Mouse (Mus musculus) kidney, adult 18-20 months (tissue): ENCODE results near the gene Ttc30a1.

Source experiments
- DNase-seq: peaks from one replicate; pipeline ENCODE4 v3.0.0; 2021

Ttc30a1 gene

GRCm38 (mm10) chr2:75981440-75982081 lies at the start of gene Ttc30a1:
Ttc30a1 (minus strand) TSS chr2:75981967.
- peak; percentile 81 for DNase-seq

GRCm38 (mm10) chr2:76030080-76030479 lies 48.3 kb upstream of the Ttc30a1 start:
- DNase-seq = no peak

- no peak for DNase-seq
Observed at GRCm38 (mm10) chr2:76029081-76029901, 47.5 kb upstream of the Ttc30a1 start.

GRCm38 (mm10) chr2:76016890-76017289 lies 35.1 kb upstream of the Ttc30a1 start:
- DNase-seq = no peak

- DNase-seq = peak; percentile 33
Observed at GRCm38 (mm10) chr2:76016136-76016535, 34.4 kb upstream of the Ttc30a1 start.

GRCm38 (mm10) chr2:76015460-76015859 lies 33.7 kb upstream of the Ttc30a1 start:
- DNase-seq = no peak

GRCm38 (mm10) chr2:76014659-76015058 lies 32.9 kb upstream of the Ttc30a1 start:
- DNase-seq = no peak

GRCm38 (mm10) chr2:76006194-76006593 lies 24.4 kb upstream of the Ttc30a1 start:
- no peak for DNase-seq

GRCm38 (mm10) chr2:76002899-76003298 lies 21.1 kb upstream of the Ttc30a1 start:
- no peak for DNase-seq

GRCm38 (mm10) chr2:76001392-76001791 lies 19.6 kb upstream of the Ttc30a1 start:
- peak; percentile 80 for DNase-seq

- peak; percentile 39 for DNase-seq
Observed at GRCm38 (mm10) chr2:75999636-76000035, 17.9 kb upstream of the Ttc30a1 start.

- no peak for DNase-seq
Observed at GRCm38 (mm10) chr2:75998692-75999091, 16.9 kb upstream of the Ttc30a1 start.

- peak; percentile 53 for DNase-seq
Observed at GRCm38 (mm10) chr2:75997726-75998125, 16.0 kb upstream of the Ttc30a1 start.

GRCm38 (mm10) chr2:75994841-75995240 lies 13.1 kb upstream of the Ttc30a1 start:
- DNase-seq = no peak

- DNase-seq = no peak
Observed at GRCm38 (mm10) chr2:75991581-75992205, 9.9 kb upstream of the Ttc30a1 start.

- DNase-seq = peak; percentile 71
Observed at GRCm38 (mm10) chr2:75990885-75991539, 9.2 kb upstream of the Ttc30a1 start.

- DNase-seq = no peak
Observed at GRCm38 (mm10) chr2:75989694-75990093, 7.9 kb upstream of the Ttc30a1 start.

- DNase-seq = no peak
Observed at GRCm38 (mm10) chr2:75988779-75989363, 7.1 kb upstream of the Ttc30a1 start.

GRCm38 (mm10) chr2:75988378-75988777 lies 6.6 kb upstream of the Ttc30a1 start:
- no peak for DNase-seq

- DNase-seq = no peak
Observed at GRCm38 (mm10) chr2:75987739-75988138, 6.0 kb upstream of the Ttc30a1 start.

GRCm38 (mm10) chr2:75985124-75985523 lies 3.4 kb upstream of the Ttc30a1 start:
- DNase-seq = peak; percentile 62

GRCm38 (mm10) chr2:75983847-75984246 lies 2.1 kb upstream of the Ttc30a1 start:
- no peak for DNase-seq

GRCm38 (mm10) chr2:75983091-75983490 lies 1.3 kb upstream of the Ttc30a1 start:
- DNase-seq = no peak
